Mouse (Mus musculus): ENCODE measurements around the gene Cass4.
A peak's percentile ranks its signal among the peaks of the same experiment; 100 is the strongest.

DNA sequence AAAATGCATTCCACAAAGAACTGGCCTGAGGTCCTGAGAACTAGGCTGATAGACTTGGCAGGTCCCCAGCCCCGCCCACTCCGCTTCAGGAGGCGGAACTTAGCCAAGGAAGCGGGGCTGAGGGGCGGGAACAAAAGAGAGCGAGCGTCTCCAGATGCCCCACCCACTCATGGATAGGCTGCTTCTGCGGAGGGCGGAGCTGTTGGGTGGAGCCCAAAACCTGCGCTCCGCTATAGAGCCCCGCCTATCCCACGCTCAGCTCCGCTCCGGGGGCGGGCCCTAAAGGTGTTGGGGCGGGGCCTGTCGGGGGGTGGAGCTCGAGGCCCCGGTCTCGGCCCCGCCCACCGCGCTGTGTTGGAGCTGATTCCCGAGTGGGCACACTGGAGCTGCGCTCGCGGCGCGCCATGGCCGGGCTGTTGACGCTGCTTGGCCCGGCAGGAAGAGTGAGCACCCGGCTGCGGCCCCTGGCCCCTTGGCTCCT lies 48.3 kb upstream of the Cass4 start, which contains the start of gene Fam210b:
- TF ChIP-seq POLR2A (IDR thresholded peaks at IDR 0.05; ENCODE audit: low read depth, low read length) = peak; percentile 74; the same call in 1 of the 2 replicates
- no peak for TF ChIP-seq CTCF (IDR thresholded peaks at IDR 0.05; ENCODE audit: extremely low read depth, insufficient read length, insufficient replicate concordance, low read depth, low read length)

Measured in small intestine, adult 2 months (tissue).